Mouse (Mus musculus): ENCODE data around the gene Lrrtm3. TPM values are rescaled to one million over a fixed set of nuclear protein-coding genes. Genes with fewer than 3 reads are reported as not detected.

Gene Lrrtm3
- polyA plus RNA-seq (2021; fragmentation: Nextera tagmentation): 13.5 and 13.9 TPM in 2 replicates
- long read RNA-seq, experiment 1, transcript Lrrtm3-201 (3 exons, 3,896 nt): major isoform, 18 of 36 reads
- long read RNA-seq, experiment 1, partial matches to known transcripts: 13 of 36 reads
- long read RNA-seq, experiment 1, other reads (novel, unspliced or antisense): 4 of 36 reads
- long read RNA-seq, experiment 2, transcript Lrrtm3-201 (3 exons, 3,896 nt): major isoform, 120 of 148 reads
- long read RNA-seq, experiment 2, transcript Lrrtm3-204 (2 exons, 2,425 nt): minor isoform, 5 of 148 reads
- long read RNA-seq, experiment 2, partial matches to known transcripts: 15 of 148 reads
- long read RNA-seq, experiment 2, other reads (novel, unspliced or antisense): 8 of 148 reads

DNA sequence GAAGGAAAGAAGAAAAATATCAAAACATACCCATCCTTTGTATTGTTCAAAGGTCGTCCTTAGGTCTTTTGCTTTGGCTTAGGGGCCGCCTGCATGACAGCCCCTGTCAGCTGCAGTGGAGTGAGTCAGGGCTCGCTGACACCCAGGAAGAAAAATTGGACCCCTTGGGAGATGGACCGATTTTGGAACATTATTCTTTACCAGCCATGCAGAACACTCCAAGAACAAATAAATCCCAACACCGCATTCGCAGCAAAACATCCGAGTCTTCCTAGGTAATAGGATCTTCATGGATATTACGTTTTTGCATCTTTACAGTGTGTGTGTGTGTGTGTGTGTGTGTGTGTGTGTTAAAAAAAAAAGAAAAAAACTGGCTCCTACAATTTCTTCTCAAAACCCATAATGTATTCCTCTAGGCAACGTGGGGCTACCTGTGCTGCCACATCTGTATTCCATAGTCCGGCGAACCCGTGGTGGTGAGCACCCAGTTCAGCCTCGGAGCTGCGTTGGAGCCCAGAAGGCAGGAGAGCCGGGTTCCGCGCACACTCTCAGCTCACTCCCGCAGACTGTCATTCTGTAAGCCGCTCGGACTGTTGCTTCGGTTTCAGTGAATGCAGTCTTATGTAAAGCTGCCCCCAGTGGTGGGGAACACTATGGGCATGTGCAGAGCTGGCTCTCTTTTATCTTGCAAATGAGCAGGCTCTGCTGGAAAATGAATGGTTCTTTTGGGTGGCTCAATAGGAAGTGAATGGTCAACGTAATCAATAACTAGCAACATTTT lies at the start of gene Lrrtm3:
TSS of gene Lrrtm3 (minus strand) at position 598 of the 781 bp plus-strand sequence.

DNA sequence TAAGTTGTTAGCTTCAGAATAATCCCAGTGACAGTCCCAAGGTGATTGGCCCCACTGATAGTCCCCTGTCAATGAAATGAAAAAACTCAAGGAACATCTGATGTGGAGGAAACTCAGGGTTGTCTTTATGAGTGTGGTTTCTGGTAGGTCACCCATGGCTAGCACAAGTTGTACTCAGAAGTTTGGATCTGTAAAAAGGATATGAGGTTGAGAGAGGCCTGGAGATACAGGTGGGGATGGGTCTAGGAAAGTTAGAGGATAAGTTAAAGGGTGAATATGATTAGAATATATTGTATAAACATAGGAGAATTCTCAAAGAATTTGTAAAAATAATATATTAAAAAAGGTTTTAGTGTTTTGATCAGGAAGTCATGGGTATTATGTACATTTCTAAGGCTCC lies 162.7 kb downstream of the Lrrtm3 start, which contains the start of gene Gm10118:
TSS of gene Gm10118 (minus strand) at position 101 of the 400 bp plus-strand sequence.

Other genes starting within 250 kb of the Lrrtm3 start
- gene Gm10118, start 162.8 kb downstream of the Lrrtm3 start, polyA plus RNA-seq (2021; fragmentation: Nextera tagmentation): 0.15 and 0.21 TPM in 2 replicates